Mouse (Mus musculus): ENCODE results near the gene Apol7a. TPM values are rescaled to one million over a fixed set of nuclear protein-coding genes. Genes with fewer than 3 reads are reported as not detected.

Gene Apol7a
- polyA plus RNA-seq, 1 experiment from 2014 or later = 0.11 TPM

DNA sequence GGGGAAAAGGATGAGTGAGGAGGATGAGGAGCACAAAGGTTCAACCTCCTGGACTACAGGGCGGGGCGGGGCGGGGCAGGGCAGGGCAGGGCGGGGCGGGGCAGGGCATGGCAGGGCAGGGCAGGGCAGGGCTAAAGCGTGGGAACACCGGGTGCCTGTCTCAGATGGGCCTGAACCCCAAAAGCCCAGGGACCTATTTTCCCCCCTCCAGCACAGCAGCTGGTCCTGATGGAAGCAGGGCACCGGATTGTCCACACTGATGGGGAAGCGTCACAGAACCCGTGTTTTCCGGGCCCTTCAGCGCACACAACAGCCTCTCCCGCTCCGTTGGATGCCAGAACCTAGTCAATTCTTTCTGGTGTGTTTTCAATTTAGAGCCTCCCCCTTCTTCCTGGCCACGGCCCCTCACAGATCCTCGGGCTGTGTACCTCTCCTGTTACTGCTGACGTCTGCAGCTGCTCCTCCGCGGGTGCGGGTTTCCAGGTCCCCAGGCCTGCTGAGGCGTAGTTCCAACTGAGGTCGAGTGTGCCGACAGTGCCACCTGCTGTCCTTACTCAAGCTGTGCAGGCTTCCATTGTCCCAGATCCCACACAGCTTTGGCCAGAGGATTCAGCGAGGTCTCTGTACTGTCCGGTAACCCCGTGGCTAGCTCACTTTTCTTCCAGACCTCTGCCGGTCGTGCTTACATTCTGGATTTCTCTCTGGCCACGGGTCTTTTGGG lies 40.4 kb downstream of the Apol7a start:
- peak; percentile 61 for ATAC-seq (ENCODE audit: insufficient number of reproducible peaks, insufficient read depth, low FRiP score, low read depth)
- no peak overlapping the region for H3K27ac ChIP-seq (replicated peaks in 1 of 2; ENCODE audit: control insufficient read depth in 1 of 2, insufficient read depth in 1 of 2, low read depth in 2 of 2, low read length in 2 of 2)

DNA sequence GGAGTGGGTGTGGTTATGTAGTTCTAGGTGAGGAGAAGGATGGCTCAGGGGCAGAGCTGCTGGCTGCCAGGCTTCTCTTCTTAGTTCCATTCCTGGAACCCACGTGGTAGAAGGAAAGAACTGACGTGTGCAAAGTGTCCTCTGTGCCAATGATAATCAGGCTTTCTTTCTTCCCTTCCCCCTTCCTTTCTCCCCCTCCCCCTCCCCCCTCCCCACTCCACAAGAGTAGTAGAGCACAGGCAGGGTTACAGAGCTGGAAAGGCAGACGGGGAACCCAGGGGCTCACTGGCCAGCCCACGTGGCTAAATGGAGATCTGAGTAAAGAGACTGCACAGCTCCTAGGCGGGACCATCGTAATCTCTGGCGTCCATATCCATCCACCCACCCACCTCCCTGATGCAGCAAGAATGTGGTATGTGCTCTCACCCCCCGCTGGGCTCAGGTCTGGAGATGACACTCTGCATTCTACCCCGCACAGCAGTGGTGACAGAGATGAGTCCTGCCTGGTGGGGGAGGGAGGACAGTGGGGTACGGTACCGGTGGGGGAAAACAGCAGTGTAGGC lies 42.6 kb downstream of the Apol7a start:
- Histone ChIP-seq H3K4me1 (ENCODE audit: control insufficient read depth in 2 of 2, insufficient read depth in 2 of 2, low read length in 2 of 2) (peaks cover 29 to 43% of the 10 kb centered on the region in 2 experiments), H3K9me3 (ENCODE audit: control insufficient read depth, low read length) (no peaks in the 10 kb centered on the region), H3K4me2 (ENCODE audit: low read length) (peak overlapping the region; percentile 59), H3K27ac (replicated peaks in 1 of 2; ENCODE audit: control insufficient read depth in 1 of 2, insufficient read depth in 1 of 2, low read depth in 2 of 2, low read length in 2 of 2) (peak overlapping the region in 1 of 2 experiments; percentile 22; a peak in 1 of 4 replicates), H3K9ac (ENCODE audit: low read length) (peak overlapping the region; percentile 47; the same call in 1 of the 2 replicates), H3K27me3 (ENCODE audit: control insufficient read depth, insufficient read depth, low read length) (no peaks in the 10 kb centered on the region), H3K36me3 (ENCODE audit: control insufficient read depth, insufficient read depth, low read length) (no peaks in the 10 kb centered on the region), H3K4me3 (ENCODE audit: control insufficient read depth in 1 of 2, insufficient read depth in 1 of 2, low read depth in 1 of 2, low read length in 2 of 2) (peak overlapping the region; percentile 1 to 16; a peak in 1 of 4 replicates)
- ATAC-seq (ENCODE audit: insufficient number of reproducible peaks, insufficient read depth, low FRiP score, low read depth) = peak; percentile 29; the same call in 1 of the 2 replicates
- 5% methylated on average over 11 of the region's 11 CpGs for WGBS

More for the DNA sequence above, 40.4 kb downstream of the Apol7a start:
- 8% methylated on average over 26 of the region's 29 CpGs for WGBS
- H3K4me2 ChIP-seq (ENCODE audit: low read length) = peak overlapping the region; percentile 64
- peak overlapping the region; percentile 65 for H3K9ac ChIP-seq (ENCODE audit: low read length)
- no peaks in the 10 kb centered on the region for H3K27me3 ChIP-seq (ENCODE audit: control insufficient read depth, insufficient read depth, low read length)
- no peaks in the 10 kb centered on the region for H3K9me3 ChIP-seq (ENCODE audit: control insufficient read depth, low read length)
- H3K4me3 ChIP-seq (ENCODE audit: control insufficient read depth in 1 of 2, insufficient read depth in 1 of 2, low read depth in 1 of 2, low read length in 2 of 2) = peak overlapping the region; percentile 26 to 29
- peaks cover 31 to 42% of the 10 kb centered on the region in 2 experiments for H3K4me1 ChIP-seq (ENCODE audit: control insufficient read depth in 2 of 2, insufficient read depth in 2 of 2, low read length in 2 of 2)
- H3K36me3 ChIP-seq (ENCODE audit: control insufficient read depth, insufficient read depth, low read length) = no peaks in the 10 kb centered on the region

DNA sequence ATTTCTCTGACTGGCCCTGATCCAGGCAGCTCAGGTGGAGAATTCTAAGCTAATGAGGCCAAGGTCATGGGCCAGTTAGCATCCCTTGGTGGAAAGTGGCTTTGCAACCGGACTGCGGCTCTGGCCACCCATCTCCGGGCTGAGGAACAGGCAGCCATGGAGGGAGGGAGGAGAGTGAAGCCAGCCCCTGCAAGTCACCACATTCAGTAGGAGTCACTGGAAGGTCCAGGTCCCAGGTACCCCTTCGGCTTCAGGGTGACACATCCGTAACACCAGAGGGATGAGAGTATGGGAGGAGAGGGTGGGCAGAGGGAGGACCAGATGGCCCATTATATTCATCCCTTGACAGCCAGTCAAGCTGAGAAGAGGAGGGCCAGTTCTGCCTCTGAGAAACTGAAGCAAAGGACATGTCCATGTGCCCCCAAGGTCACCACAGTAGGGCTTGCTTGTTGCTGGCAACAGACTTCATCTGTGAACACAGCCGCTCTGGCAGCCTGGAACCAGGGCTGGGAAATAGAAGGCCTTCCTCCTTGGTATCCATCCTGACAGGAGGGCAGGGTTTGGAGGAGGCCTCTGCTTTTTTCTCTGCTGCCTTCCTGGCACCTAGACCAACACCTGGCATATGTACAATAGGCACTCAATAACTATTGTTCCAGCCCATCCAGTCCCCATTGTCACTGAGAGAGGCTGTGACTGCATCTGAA lies 43.9 kb downstream of the Apol7a start:
- Histone ChIP-seq H3K36me3 (ENCODE audit: control insufficient read depth, insufficient read depth, low read length) (no peaks in the 10 kb centered on the region), H3K4me2 (ENCODE audit: low read length) (peak overlapping the region; percentile 14; the same call in 1 of the 2 replicates), H3K27me3 (ENCODE audit: control insufficient read depth, insufficient read depth, low read length) (no peaks in the 10 kb centered on the region), H3K9me3 (ENCODE audit: control insufficient read depth, low read length) (no peaks in the 10 kb centered on the region), H3K27ac (replicated peaks in 1 of 2; ENCODE audit: control insufficient read depth in 1 of 2, insufficient read depth in 1 of 2, low read depth in 2 of 2, low read length in 2 of 2) (peak overlapping the region; percentile 51 to 66), H3K4me3 (ENCODE audit: control insufficient read depth in 1 of 2, insufficient read depth in 1 of 2, low read depth in 1 of 2, low read length in 2 of 2) (no peak overlapping the region), H3K4me1 (ENCODE audit: control insufficient read depth in 2 of 2, insufficient read depth in 2 of 2, low read length in 2 of 2) (peaks cover 29 to 43% of the 10 kb centered on the region in 2 experiments), H3K9ac (ENCODE audit: low read length) (0 out of 2 replicates have a peak overlapping the region, but pooled peaks have one; percentile 42)
- WGBS = 65% methylated on average over 6 of the region's 6 CpGs
- no peak for ATAC-seq (ENCODE audit: insufficient number of reproducible peaks, insufficient read depth, low FRiP score, low read depth)

DNA sequence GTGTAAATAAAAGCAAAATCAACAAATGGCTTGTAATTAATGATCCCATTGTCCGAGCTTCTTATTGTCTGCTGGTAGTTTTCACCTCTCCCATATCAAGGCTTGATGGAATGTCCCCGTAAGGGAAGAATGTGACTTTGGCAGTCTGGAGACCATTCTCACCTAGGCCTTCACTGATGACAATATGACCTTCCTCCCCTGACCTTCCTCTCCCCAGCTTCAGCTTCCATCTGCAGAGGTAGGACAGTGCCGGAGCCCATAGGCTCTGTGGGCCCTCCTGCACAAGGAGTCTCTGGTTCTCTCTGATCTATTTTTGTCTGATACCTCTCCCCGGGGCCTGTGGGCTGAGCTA lies 44.4 kb downstream of the Apol7a start:
- Histone ChIP-seq H3K27me3 (ENCODE audit: control insufficient read depth, insufficient read depth, low read length) (no peaks in the 10 kb centered on the region), H3K4me1 (ENCODE audit: control insufficient read depth in 2 of 2, insufficient read depth in 2 of 2, low read length in 2 of 2) (peaks cover 28 to 41% of the 10 kb centered on the region in 2 experiments), H3K9ac (ENCODE audit: low read length) (peak overlapping the region; percentile 42; the same call in 1 of the 2 replicates), H3K4me3 (ENCODE audit: control insufficient read depth in 1 of 2, insufficient read depth in 1 of 2, low read depth in 1 of 2, low read length in 2 of 2) (no peak overlapping the region), H3K36me3 (ENCODE audit: control insufficient read depth, insufficient read depth, low read length) (no peaks in the 10 kb centered on the region), H3K9me3 (ENCODE audit: control insufficient read depth, low read length) (no peaks in the 10 kb centered on the region), H3K27ac (replicated peaks in 1 of 2; ENCODE audit: control insufficient read depth in 1 of 2, insufficient read depth in 1 of 2, low read depth in 2 of 2, low read length in 2 of 2) (peak overlapping the region; percentile 51 to 66), H3K4me2 (ENCODE audit: low read length) (peak overlapping the region; percentile 14; the same call in 1 of the 2 replicates)
- no peak for ATAC-seq (ENCODE audit: insufficient number of reproducible peaks, insufficient read depth, low FRiP score, low read depth)
- 22% methylated on average over 4 of the region's 4 CpGs for WGBS

GRCm38 (mm10) chr15:77353764-77354163 lies 45.1 kb downstream of the Apol7a start:
- no peak overlapping the region for H3K4me2 ChIP-seq (ENCODE audit: low read length)
- WGBS = 14% methylated on average over 4 of the region's 4 CpGs
- H3K27me3 ChIP-seq (ENCODE audit: control insufficient read depth, insufficient read depth, low read length) = no peaks in the 10 kb centered on the region
- H3K9me3 ChIP-seq (ENCODE audit: control insufficient read depth, low read length) = no peaks in the 10 kb centered on the region
- H3K4me3 ChIP-seq (ENCODE audit: control insufficient read depth in 1 of 2, insufficient read depth in 1 of 2, low read depth in 1 of 2, low read length in 2 of 2) = no peak overlapping the region
- H3K27ac ChIP-seq (replicated peaks in 1 of 2; ENCODE audit: control insufficient read depth in 1 of 2, insufficient read depth in 1 of 2, low read depth in 2 of 2, low read length in 2 of 2) = peak overlapping the region in 1 of 2 experiments; percentile 34; a peak in 1 of 4 replicates
- peaks cover 23 to 34% of the 10 kb centered on the region in 2 experiments for H3K4me1 ChIP-seq (ENCODE audit: control insufficient read depth in 2 of 2, insufficient read depth in 2 of 2, low read length in 2 of 2)
- no peak for ATAC-seq (ENCODE audit: insufficient number of reproducible peaks, insufficient read depth, low FRiP score, low read depth)
- H3K36me3 ChIP-seq (ENCODE audit: control insufficient read depth, insufficient read depth, low read length) = no peaks in the 10 kb centered on the region
- H3K9ac ChIP-seq (ENCODE audit: low read length) = no peak overlapping the region

DNA sequence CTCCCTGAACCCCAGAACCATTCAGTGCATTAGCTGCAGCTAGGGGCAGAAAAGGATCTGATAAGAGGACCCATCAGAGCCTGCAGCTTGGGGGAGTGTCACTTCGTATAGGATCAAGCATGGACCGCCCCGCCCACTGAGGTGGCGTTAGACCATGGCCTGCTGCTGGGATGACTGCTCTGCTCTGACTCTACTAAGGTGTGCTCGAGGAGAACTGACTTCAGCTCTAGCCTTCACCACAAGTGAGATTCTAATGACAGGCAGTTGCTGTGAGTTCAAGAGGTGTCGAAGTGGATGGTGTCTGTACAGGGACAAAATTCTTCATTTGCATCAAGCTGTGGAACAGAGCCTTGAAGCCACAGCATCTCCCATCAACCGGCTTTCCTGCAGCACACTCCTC lies 46.0 kb downstream of the Apol7a start:
- no peak overlapping the region for H3K4me3 ChIP-seq (ENCODE audit: control insufficient read depth in 1 of 2, insufficient read depth in 1 of 2, low read depth in 1 of 2, low read length in 2 of 2)
- H3K27ac ChIP-seq (replicated peaks in 1 of 2; ENCODE audit: control insufficient read depth in 1 of 2, insufficient read depth in 1 of 2, low read depth in 2 of 2, low read length in 2 of 2) = no peak overlapping the region
- H3K9me3 ChIP-seq (ENCODE audit: control insufficient read depth, low read length) = no peaks in the 10 kb centered on the region
- no peak overlapping the region for H3K9ac ChIP-seq (ENCODE audit: low read length)
- no peaks in the 10 kb centered on the region for H3K36me3 ChIP-seq (ENCODE audit: control insufficient read depth, insufficient read depth, low read length)
- WGBS = 65% methylated on average over 7 of the region's 7 CpGs
- ATAC-seq (ENCODE audit: insufficient number of reproducible peaks, insufficient read depth, low FRiP score, low read depth) = no peak
- no peak overlapping the region for H3K4me2 ChIP-seq (ENCODE audit: low read length)
- no peaks in the 10 kb centered on the region for H3K27me3 ChIP-seq (ENCODE audit: control insufficient read depth, insufficient read depth, low read length)
- peaks cover 23 to 34% of the 10 kb centered on the region in 2 experiments for H3K4me1 ChIP-seq (ENCODE audit: control insufficient read depth in 2 of 2, insufficient read depth in 2 of 2, low read length in 2 of 2)

GRCm38 (mm10) chr15:77350117-77350516 lies 48.8 kb downstream of the Apol7a start:
- ATAC-seq (ENCODE audit: insufficient number of reproducible peaks, insufficient read depth, low FRiP score, low read depth) = no peak
- Histone ChIP-seq H3K27me3 (ENCODE audit: control insufficient read depth, insufficient read depth, low read length) (no peaks in the 10 kb centered on the region), H3K4me3 (ENCODE audit: control insufficient read depth in 1 of 2, insufficient read depth in 1 of 2, low read depth in 1 of 2, low read length in 2 of 2) (no peak overlapping the region), H3K36me3 (ENCODE audit: control insufficient read depth, insufficient read depth, low read length) (no peaks in the 10 kb centered on the region), H3K4me2 (ENCODE audit: low read length) (no peak overlapping the region), H3K27ac (replicated peaks in 1 of 2; ENCODE audit: control insufficient read depth in 1 of 2, insufficient read depth in 1 of 2, low read depth in 2 of 2, low read length in 2 of 2) (no peak overlapping the region), H3K4me1 (ENCODE audit: control insufficient read depth in 2 of 2, insufficient read depth in 2 of 2, low read length in 2 of 2) (peaks cover 10 to 17% of the 10 kb centered on the region in 2 experiments), H3K9ac (ENCODE audit: low read length) (no peak overlapping the region), H3K9me3 (ENCODE audit: control insufficient read depth, low read length) (no peaks in the 10 kb centered on the region)
- 86% methylated on average over 7 of the region's 7 CpGs for WGBS
